Mouse (Mus musculus) urinary bladder, postnatal 36 days (tissue): ENCODE data around the gene Cd109.

ENCODE experiments used
- DNase-seq, 2 experiments: peaks; one replicate each; pipeline ENCODE4 v3.0.0; 2022; ENCODE audit warnings: low spot score in 2 of 2, mixed read lengths in 1 of 2

Cd109 gene

DNA sequence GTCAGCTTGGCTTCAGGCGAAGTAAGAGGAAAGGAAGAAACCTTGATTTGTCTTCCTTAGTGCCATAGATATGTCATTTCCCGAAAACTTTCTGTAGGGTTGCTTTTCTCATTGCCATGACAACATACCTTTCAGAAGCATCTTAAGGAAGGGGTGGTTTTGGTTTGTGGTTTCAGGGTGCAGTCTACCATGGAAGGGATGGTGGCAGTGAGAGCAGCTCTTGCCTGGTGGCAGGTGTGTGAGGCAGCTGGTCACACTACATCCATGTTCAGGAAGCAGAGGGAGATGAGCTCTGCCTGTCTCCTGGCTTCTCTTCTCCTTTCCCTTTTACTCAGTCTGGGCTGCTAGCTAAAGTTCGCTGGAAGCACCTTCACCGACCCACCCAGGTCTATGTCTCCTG lies 26.0 kb downstream of the Cd109 start:
- no peak for DNase-seq

DNA sequence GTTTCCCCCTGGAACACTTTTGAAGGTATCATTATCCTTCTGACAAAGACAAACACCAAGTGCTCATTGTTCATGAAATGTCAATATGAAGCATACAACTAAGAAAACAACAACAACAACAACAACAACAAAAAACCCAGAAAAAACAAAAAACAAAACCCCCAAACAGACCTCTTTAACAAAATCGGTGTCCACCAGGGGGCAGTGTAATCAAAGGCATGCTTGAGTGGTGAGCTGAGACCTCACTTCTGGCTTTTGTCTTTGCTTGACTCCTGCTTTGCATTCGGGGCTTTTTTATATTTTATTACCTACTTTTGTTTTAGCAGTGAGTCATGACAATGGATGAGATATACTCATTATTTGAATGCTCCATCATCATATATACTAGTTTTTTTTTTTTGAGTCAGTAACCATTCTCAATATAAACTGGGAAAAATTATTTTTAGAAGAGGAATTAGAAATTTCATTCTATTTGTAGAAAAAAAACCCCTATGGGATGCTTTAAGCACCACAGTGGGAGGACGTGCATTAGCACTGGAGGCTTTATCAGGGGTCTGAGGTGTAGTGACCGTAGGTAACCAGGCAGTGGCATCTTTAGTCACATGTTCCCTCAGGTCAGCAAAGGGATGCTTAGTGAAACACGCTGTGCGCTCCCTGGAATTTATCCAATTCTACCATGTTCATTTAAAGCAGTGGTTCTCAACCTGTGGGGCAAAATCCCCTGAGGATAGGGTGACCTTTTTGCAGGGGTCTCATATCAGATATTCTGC lies 30.8 kb downstream of the Cd109 start:
- DNase-seq, result peak in 1 of 2 experiments; percentile 20

- DNase-seq, result no peak
These were observed 33.3 kb downstream of the Cd109 start for GRCm38 (mm10) chr9:78648641-78649040.

GRCm38 (mm10) chr9:78649398-78649797 lies 34.1 kb downstream of the Cd109 start:
- no peak for DNase-seq

DNA sequence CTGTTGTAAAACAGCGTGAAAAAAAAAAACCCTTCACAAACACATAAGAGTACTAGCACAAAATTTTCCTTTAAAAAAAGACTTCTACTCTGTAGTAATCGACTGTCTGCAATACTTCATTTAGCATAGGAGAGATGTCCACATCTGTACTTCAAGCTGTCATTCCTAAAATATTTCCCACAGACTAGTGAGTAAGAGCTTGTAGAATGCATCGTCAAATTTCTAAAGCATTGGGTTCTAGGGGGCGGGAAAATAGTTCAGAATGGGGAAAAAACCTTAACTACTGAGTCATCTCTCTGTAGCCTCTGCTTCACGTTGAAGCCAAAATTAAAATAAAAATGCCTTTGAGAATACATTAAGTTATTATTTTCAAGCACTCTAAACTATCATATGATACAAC lies 42.2 kb downstream of the Cd109 start:
- DNase-seq, result no peak

- DNase-seq, result no peak
These were observed 56.2 kb downstream of the Cd109 start for GRCm38 (mm10) chr9:78671446-78671985.

DNA sequence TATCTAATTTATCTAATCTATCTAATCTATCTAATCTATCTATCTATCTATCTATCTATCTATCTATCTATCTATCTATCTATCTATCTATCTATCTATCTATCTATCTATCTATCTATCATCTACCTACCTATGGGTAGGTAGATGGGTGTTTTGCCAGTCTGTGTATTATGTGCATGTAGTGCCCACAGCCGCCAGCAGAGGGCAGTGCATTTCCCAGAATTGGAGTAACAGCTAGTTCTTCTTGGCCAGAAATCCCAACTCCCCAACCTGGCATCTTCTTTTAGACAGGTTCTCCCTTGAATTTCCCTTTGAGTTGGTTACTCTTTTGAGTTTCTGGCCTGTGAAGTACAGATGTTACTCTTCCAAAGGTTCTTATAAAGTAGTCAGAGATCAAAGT lies 85.3 kb downstream of the Cd109 start:
- DNase-seq, result peak; percentile 40 to 59

DNA sequence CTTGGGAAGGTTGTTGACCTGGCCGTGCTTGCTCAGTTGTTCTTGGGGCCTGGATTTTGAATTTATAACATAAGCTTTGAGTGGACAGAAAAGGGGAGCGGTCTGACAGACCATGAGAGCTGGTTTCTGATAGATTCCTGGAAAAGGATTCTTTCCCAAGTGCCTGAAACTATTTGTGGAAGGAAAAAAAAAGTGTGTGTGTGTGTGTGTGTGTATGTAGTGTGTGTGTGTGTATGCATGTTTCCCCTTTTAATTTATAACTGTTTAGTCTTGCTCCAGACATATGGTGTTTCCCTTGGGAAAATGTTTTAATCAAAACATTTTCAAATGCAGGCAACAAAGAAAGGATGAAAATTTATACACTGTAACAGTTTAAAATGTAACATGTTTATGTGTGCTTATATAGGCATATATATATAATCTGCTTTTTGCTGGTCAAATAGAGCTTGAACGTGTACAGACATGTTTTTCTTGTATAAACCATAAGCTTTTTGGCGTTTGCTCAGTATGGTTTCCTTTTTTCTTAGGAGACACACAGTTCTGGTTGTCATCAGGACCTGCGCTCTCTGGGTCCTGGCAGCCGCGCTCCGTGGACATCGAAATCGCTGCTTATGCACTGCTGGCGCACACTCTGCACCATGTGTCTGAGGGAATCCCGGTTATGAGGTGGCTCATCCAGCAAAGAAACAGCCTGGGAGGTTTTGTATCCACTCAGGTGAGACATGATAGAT lies 87.3 kb downstream of the Cd109 start:
- no peak for DNase-seq

DNA sequence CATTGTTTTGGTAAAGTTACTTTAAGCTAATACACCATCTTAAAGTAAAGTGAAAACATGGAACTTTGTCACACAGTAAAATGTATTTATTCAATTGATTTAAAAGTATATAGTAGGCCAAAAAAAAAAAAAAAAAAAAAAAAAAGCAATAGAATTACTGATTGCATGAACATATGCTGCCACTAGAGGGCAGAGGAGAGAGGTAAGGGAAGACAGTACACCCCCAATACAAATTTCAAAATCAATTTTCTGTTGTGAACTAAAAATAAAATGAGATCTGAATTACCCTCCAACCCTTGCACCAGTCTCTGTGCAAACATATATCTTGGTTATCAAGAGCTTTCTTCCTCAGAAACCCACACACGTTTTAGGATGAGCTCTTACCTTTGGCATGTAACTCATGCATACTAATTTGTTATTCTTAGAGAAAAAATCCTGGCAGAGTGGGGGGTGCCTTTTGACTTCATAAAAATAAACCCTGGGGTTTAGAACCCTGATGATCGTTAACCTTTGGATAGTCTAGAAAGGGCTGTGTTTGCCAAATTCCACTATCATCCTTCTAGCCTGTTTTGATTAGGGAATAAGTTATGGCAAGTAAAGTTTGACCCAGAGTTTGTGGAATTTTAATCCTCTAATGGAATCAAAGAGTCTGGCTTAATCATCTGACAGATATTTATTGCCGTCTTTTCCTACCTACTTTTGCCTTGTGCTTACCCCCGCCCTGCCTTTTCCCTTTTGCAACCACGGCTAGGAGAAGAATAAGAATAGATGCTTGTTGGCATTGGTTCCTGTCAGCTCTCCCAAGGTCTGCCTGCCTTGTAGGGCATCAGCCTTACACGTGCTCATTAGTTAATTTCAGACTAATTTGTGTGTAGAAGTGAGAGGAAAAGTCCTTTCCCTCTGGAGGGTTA lies 105.8 kb downstream of the Cd109 start:
- no peak for DNase-seq

GRCm38 (mm10) chr9:78731931-78732330 lies 116.6 kb downstream of the Cd109 start:
- DNase-seq, result no peak

DNA sequence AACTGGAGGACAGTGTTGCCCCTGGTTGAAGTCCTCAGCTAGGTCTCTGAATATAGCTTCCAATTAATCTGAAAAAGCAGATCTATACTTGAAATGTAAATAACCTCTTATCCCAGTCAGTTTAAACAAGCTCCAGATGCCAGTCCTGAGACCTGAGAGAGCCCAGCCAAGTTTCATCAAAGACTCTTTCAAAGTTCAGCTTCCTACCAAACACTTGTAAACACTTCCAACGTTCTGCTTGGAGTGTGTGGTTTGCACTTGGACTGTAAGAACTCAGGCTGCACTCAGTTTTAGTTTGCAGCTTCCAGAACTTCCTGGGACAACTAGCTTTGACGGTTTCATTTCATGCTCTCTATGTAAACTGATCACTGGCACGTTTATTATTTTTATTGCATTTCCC lies 120.2 kb downstream of the Cd109 start:
- DNase-seq, result no peak

DNA sequence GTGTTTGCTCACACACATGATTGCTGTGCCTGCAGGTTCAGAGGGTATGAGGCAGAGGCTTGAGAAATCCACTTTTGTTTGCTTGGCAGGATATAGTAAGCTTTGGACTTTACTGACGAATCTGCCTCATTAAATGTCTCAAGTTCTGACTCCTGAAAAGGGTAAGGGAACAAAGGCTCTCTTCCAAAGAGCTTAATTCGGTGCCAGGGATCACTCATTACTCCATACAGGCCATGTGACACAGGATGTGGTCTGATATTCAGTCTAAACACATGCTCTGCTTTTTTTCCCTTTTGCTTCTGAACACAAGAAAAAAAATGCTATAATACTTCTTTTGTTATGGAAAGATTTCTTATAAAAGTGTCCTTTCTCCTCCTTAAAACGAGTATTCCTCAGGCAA lies 126.7 kb downstream of the Cd109 start:
- no peak for DNase-seq

GRCm38 (mm10) chr9:78750246-78750645 lies 134.9 kb downstream of the Cd109 start:
- peak in 1 of 2 experiments; percentile 60 for DNase-seq
